Mouse (Mus musculus) forebrain, embryonic 10.5 days (tissue): ENCODE data around the gene Cxcl17. TPM values are rescaled to one million over a fixed set of nuclear protein-coding genes. Genes with fewer than 3 reads are reported as not detected.
A peak's percentile ranks its signal among the peaks of the same experiment; 100 is the strongest.
"Not testable (repeated sequence)": the region's sequence is repeated elsewhere in the genome, so short reads cannot be mapped to it uniquely, and the experiment has no call there.

Experiments
- DNase-seq: peaks from one replicate; pipeline ENCODE4 v3.0.0-alpha.2; 2017; ENCODE audit warnings: low spot score; ENCODE audit errors: extremely low spot score
- H3K27ac ChIP-seq: fragments of 300-500 bp; sonication (generic); 2 replicates; pipeline ENCODE4 v1.5.1; 2016; ENCODE audit warnings: mild to moderate bottlenecking
- H3K27me3 ChIP-seq: fragments of 300-500 bp; sonication (generic); 2 replicates; pipeline ENCODE4 v1.6.1; 2016; ENCODE audit warnings: mild to moderate bottlenecking; ENCODE audit not compliant: poor library complexity, severe bottlenecking
- H3K36me3 ChIP-seq: fragments of 300-500 bp; sonication (generic); replicated peaks from 2 replicates; pipeline ENCODE4 v1.6.1; 2016; ENCODE audit warnings: mild to moderate bottlenecking, moderate library complexity
- H3K4me1 ChIP-seq: fragments of 300-500 bp; sonication (generic); 2 replicates; pipeline ENCODE4 v1.6.1; 2016
- H3K4me3 ChIP-seq: fragments of 300-500 bp; sonication (generic); 2 replicates; pipeline ENCODE4 v1.5.1; 2016; ENCODE audit warnings: mild to moderate bottlenecking, moderate library complexity
- H3K9me3 ChIP-seq: fragments of 300-500 bp; sonication (generic); 2 replicates; pipeline ENCODE4 v1.6.1; 2016; ENCODE audit warnings: mild to moderate bottlenecking, moderate library complexity
- whole genome bisulfite sequencing: fragments of 180-500 bp; shearing (Covaris S2); methylation state at CpG from one replicate; pipeline ENCODE4 v1.1.7; 2016; 5-methylcytosine and 5-hydroxymethylcytosine counted together
- polyA plus RNA-seq: library from polyadenylated mRNA; unstranded; fragments of >200 nt; fragmentation: Nextera tagmentation; extraction: Ambion mirVana; gene quantifications from 2 replicates; pipeline ENCODE4 v1.2.1, GENCODE M21; 2016

Gene Cxcl17
- polyA plus RNA-seq, 1 experiment from 2014 or later: 0.71 TPM

- H3K27ac ChIP-seq: no peak overlapping the region
- H3K27me3 ChIP-seq: peaks cover 12% of the 10 kb centered on the region
- H3K9me3 ChIP-seq: no peaks in the 10 kb centered on the region
- WGBS: 68% methylated on average over 1 of the region's 1 CpGs
- no peak overlapping the region for H3K4me3 ChIP-seq
- no peaks in the 10 kb centered on the region for H3K36me3 ChIP-seq
- peaks cover 6% of the 10 kb centered on the region for H3K4me1 ChIP-seq
- DNase-seq: no peak
Measured at GRCm38 (mm10) chr7:25417597-25417996, 4.9 kb upstream of the Cxcl17 start.

DNA sequence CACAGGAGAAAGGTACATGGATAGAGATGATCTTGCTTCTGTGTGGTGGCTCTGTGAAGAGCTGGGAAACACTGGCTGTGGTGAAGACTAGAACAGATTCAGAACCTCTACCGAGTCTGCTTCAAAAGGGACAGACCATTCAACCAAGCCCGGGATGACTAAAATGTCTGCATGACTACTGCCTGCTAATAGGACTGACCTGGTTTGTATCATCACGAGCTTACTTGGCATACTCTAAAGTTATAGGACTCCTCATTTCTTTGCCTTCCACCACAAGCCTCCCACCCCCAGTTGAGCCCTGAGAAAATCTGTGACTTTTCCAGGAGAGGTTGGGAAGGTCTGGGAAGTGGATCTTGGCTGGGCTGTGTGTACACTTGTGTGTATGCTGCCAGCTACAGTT is 825 bp downstream of the Cxcl17 start:
- no peaks in the 10 kb centered on the region for H3K27me3 ChIP-seq
- no peak overlapping the region for H3K27ac ChIP-seq
- WGBS: 91% methylated on average over 3 of the region's 3 CpGs
- DNase-seq: no peak
- H3K4me1 ChIP-seq: peaks cover 6% of the 10 kb centered on the region
- no peaks in the 10 kb centered on the region for H3K9me3 ChIP-seq
- H3K36me3 ChIP-seq: no peaks in the 10 kb centered on the region
- no peak overlapping the region for H3K4me3 ChIP-seq

DNA sequence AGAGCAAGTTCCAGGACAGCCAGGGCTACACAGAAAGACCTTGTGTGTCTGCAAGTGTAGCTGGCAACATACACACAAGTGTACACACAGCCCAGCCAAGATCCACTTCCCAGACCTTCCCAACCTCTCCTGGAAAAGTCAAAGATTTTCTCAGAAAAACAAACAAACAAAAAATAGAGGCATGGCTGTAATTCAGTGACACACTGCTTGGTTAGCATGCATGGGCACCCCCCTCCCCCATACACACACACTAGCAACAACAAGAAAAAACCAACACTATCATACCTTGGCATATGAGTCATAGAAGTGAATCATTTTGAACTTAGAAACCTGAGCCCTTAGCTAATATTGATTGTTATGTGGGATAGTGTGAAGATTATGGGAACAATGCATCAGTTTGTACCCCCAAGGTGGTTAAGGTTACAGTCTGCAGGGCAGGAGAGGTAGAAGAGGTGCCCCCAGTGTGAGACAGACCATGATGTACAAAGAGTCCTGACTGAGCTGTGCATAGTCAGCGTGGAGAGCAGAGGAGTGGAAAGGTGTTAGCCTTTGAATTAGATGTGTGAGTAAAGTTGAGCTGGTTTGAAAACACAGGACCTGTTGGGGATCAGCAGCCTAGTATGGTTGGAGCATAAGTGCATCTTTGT is 1.6 kb downstream of the Cxcl17 start:
- Histone ChIP-seq H3K9me3 (no peaks in the 10 kb centered on the region), H3K4me3 (no peak overlapping the region), H3K4me1 (peaks cover 6% of the 10 kb centered on the region), H3K36me3 (no peaks in the 10 kb centered on the region), H3K27me3 (no peaks in the 10 kb centered on the region), H3K27ac (no peak overlapping the region)
- WGBS: 78% methylated on average over 1 of the region's 1 CpGs
- DNase-seq: no peak

GRCm38 (mm10) chr7:25409114-25409760 is 3.4 kb downstream of the Cxcl17 start:
- Histone ChIP-seq H3K27ac (no peak overlapping the region), H3K9me3 (no peaks in the 10 kb centered on the region), H3K4me3 (no peak overlapping the region), H3K4me1 (peaks cover 6% of the 10 kb centered on the region), H3K36me3 (no peaks in the 10 kb centered on the region), H3K27me3 (no peaks in the 10 kb centered on the region)
- WGBS: 46% methylated on average over 4 of the region's 4 CpGs
- DNase-seq: no peak

- WGBS: 90% methylated on average over 7 of the region's 7 CpGs
- H3K27me3 ChIP-seq: no peaks in the 10 kb centered on the region
- H3K27ac ChIP-seq: no peak overlapping the region
- DNase-seq: no peak
- H3K4me1 ChIP-seq: peaks cover 13% of the 10 kb centered on the region
- H3K36me3 ChIP-seq: no peaks in the 10 kb centered on the region
- H3K4me3 ChIP-seq: no peak overlapping the region
- H3K9me3 ChIP-seq: no peaks in the 10 kb centered on the region
Measured at GRCm38 (mm10) chr7:25406468-25406867, 6.2 kb downstream of the Cxcl17 start.

DNA sequence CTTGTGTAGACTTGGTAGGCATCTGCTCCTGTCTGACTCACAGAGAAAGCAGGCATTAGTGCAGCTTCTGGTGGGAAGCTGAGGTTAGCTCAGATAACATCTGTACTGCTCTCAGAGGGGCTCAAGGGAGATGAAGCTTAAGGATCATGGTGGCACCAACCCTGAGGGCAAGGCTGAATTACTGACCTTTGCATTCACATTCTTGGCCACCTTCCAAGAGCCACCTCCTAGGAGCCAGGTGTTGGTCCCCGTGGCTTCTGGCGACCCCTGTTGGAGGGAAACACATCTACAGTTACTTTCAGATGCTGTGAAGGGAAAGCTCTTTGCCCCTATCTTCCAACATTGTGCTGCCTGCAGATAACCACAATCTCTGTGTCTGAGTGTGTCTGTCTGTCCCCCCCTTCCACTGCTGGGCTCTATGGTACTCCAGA is 10.0 kb downstream of the Cxcl17 start:
- DNase-seq: peak; percentile 55
- Histone ChIP-seq H3K4me3 (no peak overlapping the region), H3K27me3 (peaks cover 4% of the 10 kb centered on the region; the same call in 1 of the 2 replicates), H3K4me1 (peaks cover 13% of the 10 kb centered on the region), H3K36me3 (no peaks in the 10 kb centered on the region), H3K9me3 (no peaks in the 10 kb centered on the region), H3K27ac (peak overlapping the region; percentile 51; the same call in 1 of the 2 replicates)
- 5% methylated on average over 2 of the region's 2 CpGs for WGBS

DNA sequence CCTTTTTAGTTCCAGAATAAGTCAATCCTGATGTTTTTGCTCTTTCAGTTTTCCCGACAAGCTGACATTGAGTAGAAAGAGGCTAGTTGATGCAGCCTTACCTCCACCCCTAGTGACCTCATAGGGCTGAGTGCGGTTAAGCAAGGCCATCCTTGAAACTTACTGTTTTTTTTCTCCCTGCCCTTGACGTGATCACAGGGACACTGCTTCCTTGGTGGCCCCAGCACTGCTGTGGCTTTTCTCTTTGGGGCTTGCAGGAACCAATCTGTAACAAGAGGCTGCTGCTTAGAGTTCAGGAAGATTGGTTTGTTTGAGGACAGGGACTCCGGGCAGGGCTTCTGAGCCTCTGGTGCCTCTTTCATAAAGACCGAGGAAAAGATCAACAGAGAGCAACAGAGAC is 10.7 kb downstream of the Cxcl17 start:
- Histone ChIP-seq H3K4me1 (peaks cover 13% of the 10 kb centered on the region), H3K4me3 (no peak overlapping the region), H3K27me3 (peaks cover 5% of the 10 kb centered on the region; the same call in 1 of the 2 replicates), H3K36me3 (no peaks in the 10 kb centered on the region), H3K9me3 (no peaks in the 10 kb centered on the region), H3K27ac (peak overlapping the region; percentile 51)
- no peak for DNase-seq
- 18% methylated on average over 5 of the region's 5 CpGs for WGBS

GRCm38 (mm10) chr7:25401551-25401950 is 11.1 kb downstream of the Cxcl17 start:
- 56% methylated on average over 2 of the region's 2 CpGs for WGBS
- H3K27me3 ChIP-seq: peaks cover 10% of the 10 kb centered on the region; the same call in 1 of the 2 replicates
- H3K36me3 ChIP-seq: no peaks in the 10 kb centered on the region
- peaks cover 16% of the 10 kb centered on the region for H3K4me1 ChIP-seq
- no peak for DNase-seq
- H3K27ac ChIP-seq: no peak overlapping the region
- no peak overlapping the region for H3K4me3 ChIP-seq
- no peaks in the 10 kb centered on the region; the same call in 1 of the 2 replicates for H3K9me3 ChIP-seq

- not testable (repeated sequence) for DNase-seq, H3K36me3 ChIP-seq, H3K9me3 ChIP-seq, H3K27ac ChIP-seq, H3K4me3 ChIP-seq
- Histone ChIP-seq H3K27me3 (peaks cover 21% of the 10 kb centered on the region), H3K4me1 (peaks cover 35% of the 10 kb centered on the region)
Measured at GRCm38 (mm10) chr7:25399028-25399427, 13.7 kb downstream of the Cxcl17 start.

- Histone ChIP-seq H3K36me3 (no peaks in the 10 kb centered on the region), H3K27ac (no peak within 1 kb of the TSS), H3K9me3 (no peaks in the 10 kb centered on the region; the same call in 1 of the 2 replicates), H3K27me3 (peaks cover 25% of the 10 kb centered on the region), H3K4me1 (peaks cover 40% of the 10 kb centered on the region), H3K4me3 (no peak within 1 kb of the TSS)
- no peak for DNase-seq
- 92% methylated on average over 1 of the region's 1 CpGs for WGBS
Measured at GRCm38 (mm10) chr7:25398610-25399009, 14.1 kb downstream of the Cxcl17 start, which contains the start of gene Lipe. Gene Lipe, minus strand, starts transcription at chr7:25398710.

DNA sequence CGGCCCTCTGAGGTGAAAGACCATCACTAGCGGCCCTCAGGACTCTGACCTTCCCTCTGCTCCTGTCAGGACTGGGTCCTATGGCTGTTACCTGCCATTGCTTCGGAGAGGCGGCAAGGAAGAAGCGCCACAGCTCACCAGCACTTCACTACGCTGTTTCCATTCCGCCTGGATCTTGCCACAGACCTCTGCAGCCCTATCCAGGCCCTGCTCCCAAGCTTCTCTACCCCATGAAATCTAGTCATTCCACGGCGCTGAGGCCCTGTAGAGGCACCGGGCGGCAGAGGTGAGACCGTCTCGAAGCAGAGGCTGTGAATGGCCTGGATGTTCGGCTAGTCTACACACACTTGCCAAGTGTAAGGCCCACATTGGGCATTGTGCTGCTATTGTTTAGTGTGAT is 16.1 kb downstream of the Cxcl17 start:
- peak overlapping the region; percentile 83 for H3K27ac ChIP-seq
- no peak for DNase-seq
- peaks cover 36% of the 10 kb centered on the region for H3K27me3 ChIP-seq
- H3K4me1 ChIP-seq: peaks cover 29% of the 10 kb centered on the region
- 91% methylated on average over 14 of the region's 14 CpGs for WGBS
- no peaks in the 10 kb centered on the region; the same call in 1 of the 2 replicates for H3K9me3 ChIP-seq
- H3K36me3 ChIP-seq: no peaks in the 10 kb centered on the region
- H3K4me3 ChIP-seq: peak overlapping the region; percentile 76

DNA sequence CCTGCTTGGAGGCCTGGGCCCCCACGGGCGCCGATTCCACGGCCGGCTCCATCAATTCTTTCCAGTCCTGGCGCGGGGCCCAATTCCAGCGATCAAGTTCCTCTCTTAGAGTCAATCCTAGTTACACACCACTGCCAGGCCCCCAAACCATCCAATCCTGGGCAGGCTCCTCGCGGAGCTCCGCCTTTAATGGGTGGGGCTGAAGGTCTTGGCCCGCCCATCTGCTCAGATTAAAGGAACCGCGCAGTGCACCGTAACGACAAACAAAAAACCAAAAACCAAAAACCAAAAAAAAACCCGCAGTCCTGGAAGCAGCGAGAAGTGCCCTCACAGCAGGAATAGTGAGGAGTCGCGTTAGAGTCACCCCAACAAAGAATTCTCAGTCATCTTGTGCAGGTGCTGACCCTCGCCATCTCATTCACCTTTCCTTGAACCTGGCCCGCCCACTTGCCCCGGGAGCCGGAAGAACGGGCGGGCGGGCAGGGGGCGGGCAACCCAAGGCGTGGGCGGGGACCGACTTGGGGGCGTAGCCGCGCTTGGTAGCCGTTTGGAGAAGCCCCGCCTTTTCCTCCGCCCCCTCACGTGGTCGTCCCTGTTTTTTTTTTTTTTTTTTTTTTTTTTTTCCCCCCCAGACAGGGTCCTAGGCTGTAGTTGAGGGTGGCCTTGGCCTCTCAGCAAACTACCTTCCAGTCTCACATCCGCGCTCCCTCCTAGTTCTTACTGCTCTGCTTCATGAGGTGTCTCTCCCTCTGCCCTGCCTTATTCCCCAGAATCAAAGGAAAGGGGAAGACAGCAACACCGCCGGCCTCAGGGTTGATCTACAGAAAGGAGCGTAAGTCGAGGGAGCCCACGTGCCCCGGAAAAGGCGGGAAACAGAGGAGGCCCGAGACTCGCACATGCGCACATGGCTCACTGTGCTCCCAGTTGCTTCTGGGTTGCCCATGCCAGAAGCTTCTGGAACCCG is 16.8 kb downstream of the Cxcl17 start:
- WGBS: 7% methylated on average over 51 of the region's 52 CpGs
- H3K9me3 ChIP-seq: no peaks in the 10 kb centered on the region; the same call in 1 of the 2 replicates
- H3K4me3 ChIP-seq: peak overlapping the region; percentile 76
- H3K36me3 ChIP-seq: no peaks in the 10 kb centered on the region
- peaks cover 36% of the 10 kb centered on the region for H3K4me1 ChIP-seq
- DNase-seq: peak; percentile 92
- peak overlapping the region; percentile 83 for H3K27ac ChIP-seq
- peaks cover 36% of the 10 kb centered on the region for H3K27me3 ChIP-seq
